Mouse (Mus musculus) B cell, adult 67 days (primary cell): ENCODE data around the gene Gm49325. TPM values are rescaled to one million over a fixed set of nuclear protein-coding genes. Genes with fewer than 3 reads are reported as not detected.

Experiments
- total RNA-seq, 2 experiments: library from RNA; stranded (reverse); gene quantifications; 4 replicates each; pipeline ENCODE4 v1.2.4; 2023

The Gm49325 gene
- total RNA-seq, result not detected

DNA sequence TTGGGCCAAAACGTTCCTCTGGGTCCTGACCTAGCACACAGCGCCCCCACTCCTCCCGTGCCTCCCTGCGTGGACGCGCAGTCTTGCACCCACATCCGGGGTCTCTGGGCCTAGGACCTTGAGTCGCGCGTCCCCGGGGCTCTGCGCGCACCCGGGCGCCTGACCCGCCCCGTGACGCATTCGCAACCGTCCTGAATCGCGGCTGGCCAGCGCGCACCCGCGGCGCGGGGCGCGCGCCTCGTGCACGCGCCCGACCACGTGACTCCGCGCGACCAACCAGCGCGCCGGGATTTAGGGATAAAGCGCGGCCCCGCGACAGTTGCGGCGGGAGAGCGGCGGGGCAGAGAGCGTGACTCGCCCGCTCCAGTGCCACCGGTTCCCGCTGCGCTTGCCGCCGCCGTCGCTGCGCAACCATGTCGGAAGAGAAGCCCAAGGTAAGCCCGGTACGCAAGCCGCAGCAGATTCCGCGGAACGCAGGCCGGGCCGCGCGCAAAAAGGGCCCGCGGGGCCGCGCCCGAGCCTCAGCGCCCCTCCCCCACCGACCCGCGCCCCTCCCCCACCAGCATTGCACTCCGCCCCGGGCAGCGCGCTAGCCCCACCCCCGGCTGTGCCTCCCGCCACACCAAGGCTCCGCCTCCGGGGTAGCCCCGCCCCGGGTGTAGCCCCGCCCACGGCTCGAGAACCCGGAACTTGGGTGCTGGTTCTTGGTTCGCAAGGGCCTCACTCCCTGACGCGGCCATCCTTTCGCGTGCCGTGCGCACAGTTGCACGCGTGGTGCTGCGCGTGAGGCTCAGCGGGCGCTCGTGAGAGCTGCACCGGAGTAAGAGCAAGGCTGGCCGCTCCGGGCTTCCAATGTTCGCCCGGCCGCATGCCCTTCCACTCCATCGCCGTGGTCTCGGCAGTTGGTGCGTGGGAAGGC is at the start of gene Gm49325, which contains the start of gene Sumo3:
Gm49325 (plus strand) TSS at position 290 of the 919 bp plus-strand sequence.
Sumo3 (plus strand) TSS at position 190 of the 919 bp plus-strand sequence.

GRCm38 (mm10) chr10:77581408-77582284 is 24.4 kb upstream of the Gm49325 start, which contains the start of gene Pttg1ip:
Gene Pttg1ip, plus strand, starts transcription at chr10:77581720.

GRCm38 (mm10) chr10:77622055-77622988 is 16.3 kb downstream of the Gm49325 start, which contains the start of gene Ube2g2:
Gene Ube2g2, plus strand, starts transcription at chr10:77622275.

DNA sequence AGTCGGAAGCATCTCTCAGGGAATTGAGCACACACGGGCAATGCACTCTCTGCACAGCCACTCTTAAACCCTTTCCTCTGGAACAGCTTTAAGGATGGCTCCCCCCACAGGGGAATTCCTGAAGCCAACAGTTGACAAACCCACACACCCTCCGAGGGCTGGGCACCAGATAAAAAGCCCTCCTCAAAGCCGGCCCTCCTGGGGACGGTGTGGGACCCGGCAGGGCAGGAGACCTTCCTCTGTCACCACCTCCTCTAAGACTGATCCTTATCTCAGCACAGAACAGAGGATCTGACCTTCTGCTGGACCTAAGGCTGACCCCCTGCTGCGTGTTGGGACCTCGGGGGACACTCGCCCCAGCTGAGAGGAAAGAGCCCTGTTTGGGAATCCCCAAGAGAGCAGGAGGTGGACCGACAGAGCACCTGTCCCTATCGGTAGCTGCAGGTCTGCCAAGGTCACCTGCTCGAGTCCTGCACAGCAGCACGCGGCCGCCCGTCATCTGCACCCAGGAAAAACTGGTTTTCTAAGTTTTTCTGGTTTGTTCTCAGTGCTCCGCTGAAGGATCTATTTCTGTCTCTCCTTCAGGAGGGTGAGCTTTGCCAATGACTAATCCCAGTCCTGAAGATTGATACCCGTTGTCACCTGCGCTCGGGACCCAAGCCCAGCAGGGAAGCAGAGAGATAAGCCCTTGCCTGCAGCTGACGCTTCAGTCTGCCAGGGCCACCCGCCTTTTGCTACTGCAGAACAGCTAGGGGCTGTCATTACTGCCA is 80.1 kb downstream of the Gm49325 start, which contains the start of gene Tspear:
Tspear (plus strand) TSS at position 675 of the 770 bp plus-strand sequence.

DNA sequence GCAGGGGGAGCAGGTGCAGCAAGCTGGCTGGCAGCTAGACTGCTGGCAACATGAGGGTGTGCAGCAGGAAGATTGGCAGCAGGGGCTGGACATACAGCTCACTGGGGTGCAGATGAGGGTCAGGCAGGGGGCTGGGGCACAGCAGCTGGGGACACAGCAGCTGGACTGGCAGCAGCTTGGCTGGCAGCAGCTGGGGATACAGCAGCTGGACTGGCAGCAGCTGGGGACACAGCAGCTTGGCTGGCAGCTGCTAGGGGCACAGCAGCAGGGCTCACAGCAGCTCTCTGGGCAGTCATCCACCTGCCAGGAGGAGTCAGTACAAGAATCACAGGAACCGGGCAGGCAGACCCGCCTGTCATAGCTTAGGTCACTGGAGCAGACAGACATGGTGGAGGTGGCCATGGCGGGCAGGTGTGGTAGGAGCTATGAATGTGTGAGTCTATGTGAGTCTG is 84.4 kb downstream of the Gm49325 start, which contains the start of gene Gm19402:
Gm19402 (minus strand) TSS at position 402 of the 452 bp plus-strand sequence.

Other genes starting within 250 kb of the Gm49325 start
- gene Adarb1, start 187.9 kb upstream of the Gm49325 start, total RNA-seq, result 1 to 10 TPM; 2.1 to 2.6 TPM
- 10 to 100 TPM; 25.9 to 27.2 TPM for gene Fam207a, start 90.4 kb upstream of the Gm49325 start, total RNA-seq
- 10 to 100 TPM; 80.7 to 82.3 TPM for gene Itgb2, start 75.9 kb upstream of the Gm49325 start, total RNA-seq
- gene Pttg1ip, start 24.5 kb upstream of the Gm49325 start, total RNA-seq, result 10 to 100 TPM; 80.4 to 90.8 TPM
- 10 to 100 TPM; 54.1 to 62.0 TPM for gene Sumo3, start 100 bp upstream of the Gm49325 start, total RNA-seq
- gene Ube2g2, start 16.1 kb downstream of the Gm49325 start, total RNA-seq, result 10 to 100 TPM; 33.4 to 47.6 TPM
- 1 to 10 TPM; 4.1 to 4.3 TPM for gene Tspear, start 80.4 kb downstream of the Gm49325 start, total RNA-seq
- not detected for gene Gm19402, start 84.6 kb downstream of the Gm49325 start, total RNA-seq
- gene Gm9508, start 91.0 kb downstream of the Gm49325 start, total RNA-seq, result not detected
- gene Gm10272, start 100.4 kb downstream of the Gm49325 start, total RNA-seq, result not detected
- not detected for gene Gm10024, start 105.3 kb downstream of the Gm49325 start, total RNA-seq
- not detected for gene Gm10142, start 109.6 kb downstream of the Gm49325 start, total RNA-seq
- not detected for gene Krtap12-1, start 114.4 kb downstream of the Gm49325 start, total RNA-seq
- not detected for gene Gm10100, start 120.3 kb downstream of the Gm49325 start, total RNA-seq
- not detected for gene Gm18596, start 136.4 kb downstream of the Gm49325 start, total RNA-seq
- not detected for gene Gm9736, start 145.2 kb downstream of the Gm49325 start, total RNA-seq
- not detected for gene Gm3233, start 153.5 kb downstream of the Gm49325 start, total RNA-seq
- gene Gm3238, start 165.1 kb downstream of the Gm49325 start, total RNA-seq, result not detected
- gene Gm7138, start 170.7 kb downstream of the Gm49325 start, total RNA-seq, result not detected
- not detected for gene Gm3250, start 176.3 kb downstream of the Gm49325 start, total RNA-seq
- not detected for gene Gm7137, start 182.0 kb downstream of the Gm49325 start, total RNA-seq
- not detected for gene Gm9639, start 188.9 kb downstream of the Gm49325 start, total RNA-seq
- not detected for gene Gm19668, start 192.9 kb downstream of the Gm49325 start, total RNA-seq
- not detected for gene Gm9507, start 205.6 kb downstream of the Gm49325 start, total RNA-seq
- gene Gm2696, start 208.5 kb downstream of the Gm49325 start, total RNA-seq, result not detected
- not detected for gene Krtap10-4, start 220.9 kb downstream of the Gm49325 start, total RNA-seq
- gene Krtap10-10, start 229.8 kb downstream of the Gm49325 start, total RNA-seq, result not detected
- not detected for gene Gm36176, start 240.6 kb downstream of the Gm49325 start, total RNA-seq
- gene Gm10318, start 246.7 kb downstream of the Gm49325 start, total RNA-seq, result not detected